In the genomic region with DNA sequence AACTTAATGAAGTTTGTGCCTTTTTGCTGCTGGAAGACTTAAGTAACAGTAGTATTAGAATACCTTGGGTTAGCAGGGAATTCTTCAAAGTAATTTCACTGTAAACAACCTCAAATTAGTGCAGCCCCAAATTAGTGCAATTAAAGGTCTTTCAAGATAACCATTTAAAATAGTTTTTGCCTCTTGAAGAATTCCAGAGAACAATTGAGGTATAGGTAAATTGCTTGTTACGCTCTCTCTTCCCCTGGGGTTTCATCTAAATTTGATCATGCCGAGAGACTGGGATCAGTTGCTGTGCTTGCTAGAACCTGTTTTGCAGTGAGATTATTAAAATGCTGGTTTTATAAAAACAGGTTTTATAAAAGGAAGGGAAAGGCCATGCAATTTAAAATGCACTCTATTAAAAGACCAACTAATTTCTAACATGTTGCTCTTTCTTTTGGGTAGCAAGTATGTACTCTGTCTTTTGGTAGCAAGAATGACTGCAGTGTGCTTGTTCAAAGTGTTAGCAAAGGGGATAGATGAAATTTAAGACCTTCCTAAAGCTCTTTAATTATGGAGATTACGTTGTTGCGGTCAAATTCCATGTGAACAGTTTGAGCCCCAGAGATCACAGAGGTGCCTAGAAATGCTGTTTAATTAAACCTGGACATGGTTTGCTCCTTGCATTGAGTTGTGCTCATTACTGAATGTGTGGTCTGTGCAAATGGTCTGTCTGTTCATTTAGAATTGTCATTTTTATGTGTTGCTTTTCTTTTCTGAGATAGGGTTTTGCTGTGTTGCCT, we compare ENCODE assay signal across 9 mouse cellular contexts. TPM values are rescaled to one million over a fixed set of nuclear protein-coding genes. Genes with fewer than 3 reads are reported as not detected.
DNase-seq lines count a peak whose midpoint lies in the region; ATAC-seq lines count a peak whose summit lies in the region.
"Had no signal": no experiment of that assay in that cellular context is flagged by ENCODE, and none has a peak within 500 bp of the region (broad histone marks: within the 10 kb centered on the region; RNA-seq: fewer than 3 reads in every experiment).

No protein-coding gene starts in this region.

- no peak for ATAC-seq in heart, embryonic 14.5 days (ENCODE audit: insufficient number of reproducible peaks, insufficient read depth, low FRiP score, low read depth)
- ATAC-seq in hindbrain, embryonic 11.5 days (ENCODE audit: low FRiP score), result no peak

- WGBS in heart, embryonic 14.5 days, result 34% methylated on average over 4 of the region's 4 CpGs
- WGBS in hindbrain, embryonic 11.5 days, result 57% methylated on average over 4 of the region's 4 CpGs
- WGBS in midbrain, embryonic 10.5 days, result 61% methylated on average over 4 of the region's 4 CpGs

- peak overlapping the region; percentile 21 to 98; a peak in 2 of 4 replicates for H3K27ac ChIP-seq in heart, embryonic 14.5 days (replicated peaks in 1 of 2; ENCODE audit: control insufficient read depth in 1 of 2, insufficient read depth in 1 of 2, low read depth in 2 of 2, low read length in 2 of 2)
- no peak overlapping the region for H3K27ac ChIP-seq in hindbrain, embryonic 11.5 days (ENCODE audit: low read depth, low read length)
- H3K27ac ChIP-seq in midbrain, embryonic 10.5 days (replicated peaks), result no peak overlapping the region

- H3K4me2 ChIP-seq in heart, embryonic 14.5 days (ENCODE audit: low read length), result peak overlapping the region; percentile 62
- H3K4me2 ChIP-seq in hindbrain, embryonic 11.5 days (replicated peaks; ENCODE audit: low read depth, low read length), result peak overlapping the region; percentile 74

- H3K4me1 ChIP-seq in heart, embryonic 14.5 days (ENCODE audit: control insufficient read depth in 2 of 2, insufficient read depth in 2 of 2, low read length in 2 of 2), result peaks cover 6 to 52% of the 10 kb centered on the region in 2 experiments
- H3K4me1 ChIP-seq in hindbrain, embryonic 11.5 days (replicated peaks; ENCODE audit: control insufficient read depth, insufficient read depth, low read length), result no peaks in the 10 kb centered on the region
- peaks cover 18% of the 10 kb centered on the region for H3K4me1 ChIP-seq in midbrain, embryonic 10.5 days

- H3K4me3 ChIP-seq in heart, embryonic 14.5 days (ENCODE audit: control insufficient read depth in 1 of 2, insufficient read depth in 1 of 2, low read depth in 1 of 2, low read length in 2 of 2), result peak overlapping the region; percentile 76 to 99
- peak overlapping the region; percentile 95 for H3K4me3 ChIP-seq in hindbrain, embryonic 11.5 days (ENCODE audit: low read depth, low read length)
- H3K4me3 ChIP-seq in midbrain, embryonic 10.5 days, result peak overlapping the region; percentile 98

- no peak for DNase-seq in heart, adult 8-10 months (ENCODE audit: low spot score)
- peak; percentile 32 for DNase-seq in MN1 (ENCODE audit: low spot score)
- DNase-seq in hindbrain, embryonic 11.5 days (ENCODE audit: low spot score), result no peak
- no peak for DNase-seq in midbrain, embryonic 10.5 days (ENCODE audit: low spot score)
- no peak for DNase-seq in adrenal gland, postnatal 10 days
- no peak for DNase-seq in spleen, postnatal 4 days (ENCODE audit: low spot score in 2 of 2)
- DNase-seq in right cerebral cortex, adult 2 months (ENCODE audit: low spot score in 2 of 2), result no peak

- no peaks in the 10 kb centered on the region for H3K36me3 ChIP-seq in heart, embryonic 14.5 days (ENCODE audit: control insufficient read depth, insufficient read depth, low read length)
- H3K36me3 ChIP-seq in hindbrain, embryonic 11.5 days (ENCODE audit: control insufficient read depth, insufficient read depth, low read length), result no peaks in the 10 kb centered on the region
- no peaks in the 10 kb centered on the region for H3K36me3 ChIP-seq in midbrain, embryonic 10.5 days

- peak overlapping the region; percentile 100 for H3K9ac ChIP-seq in heart, embryonic 14.5 days (ENCODE audit: low read length)
- H3K9ac ChIP-seq in hindbrain, embryonic 11.5 days (ENCODE audit: low read depth, low read length), result no peak overlapping the region; the same call in 1 of the 2 replicates

- H3K9me3 ChIP-seq in heart, embryonic 14.5 days (ENCODE audit: control insufficient read depth, low read length), result no peaks in the 10 kb centered on the region
- no peaks in the 10 kb centered on the region for H3K9me3 ChIP-seq in hindbrain, embryonic 11.5 days (ENCODE audit: control insufficient read depth, low read length)
- H3K9me3 ChIP-seq in midbrain, embryonic 10.5 days (replicated peaks), result no peaks in the 10 kb centered on the region

- no peaks in the 10 kb centered on the region for H3K27me3 ChIP-seq in heart, embryonic 14.5 days (ENCODE audit: control insufficient read depth, insufficient read depth, low read length)
- H3K27me3 ChIP-seq in hindbrain, embryonic 11.5 days (ENCODE audit: control insufficient read depth, insufficient read depth, low read length), result no peaks in the 10 kb centered on the region
- no peaks in the 10 kb centered on the region for H3K27me3 ChIP-seq in midbrain, embryonic 10.5 days (ENCODE audit: low read depth, poor library complexity, severe bottlenecking)
- H3K27me3 ChIP-seq: Patski had no signal

RNA-seq across cellular contexts. Expression of a gene that starts 1.7 kb away (rescaled TPM):
- polyA plus RNA-seq in heart, embryonic 14.5 days (2014; fragmentation: Nextera tagmentation; extraction: Ambion mirVana), result 43.9 and 50.3 TPM in 2 replicates
- total RNA-seq in heart, adult 8-10 months (2022), result 10 to 100 TPM; 73.3 to 89.1 (median 83.0) TPM
- polyA plus RNA-seq in hindbrain, embryonic 11.5 days (2014; fragmentation: Nextera tagmentation; extraction: Ambion mirVana), result 15.4 and 15.7 TPM in 2 replicates
- 7.6 and 10.6 TPM in 2 replicates for polyA plus RNA-seq in midbrain, embryonic 10.5 days (2016; fragmentation: Nextera tagmentation; extraction: Ambion mirVana)
- total RNA-seq in adrenal gland, postnatal 10 days (2021), result 10 to 100 TPM; 27.1 to 31.0 TPM

Comparison
In these comparisons a context has a peak if more than half of its experiments do, and no peak if none do; other contexts are left out.
1. H3K27ac ChIP-seq: peak in heart, embryonic 14.5 days (2 of 2); none in hindbrain, embryonic 11.5 days (single experiment) and midbrain, embryonic 10.5 days (single experiment).
2. Peak in every context shown above with its lines, with median percentiles within 50 percentile points of each other: H3K4me3 ChIP-seq.